Mouse (Mus musculus) spleen, postnatal 10 days (tissue): ENCODE data around the gene Gria1.
A peak's percentile ranks its signal among the peaks of the same experiment; 100 is the strongest.

Experiments used
- DNase-seq, 2 experiments: peaks; one replicate each; pipeline ENCODE4 v3.0.0; 2021 to 2022; ENCODE audit warnings: low spot score in 2 of 2

Gene Gria1

DNA sequence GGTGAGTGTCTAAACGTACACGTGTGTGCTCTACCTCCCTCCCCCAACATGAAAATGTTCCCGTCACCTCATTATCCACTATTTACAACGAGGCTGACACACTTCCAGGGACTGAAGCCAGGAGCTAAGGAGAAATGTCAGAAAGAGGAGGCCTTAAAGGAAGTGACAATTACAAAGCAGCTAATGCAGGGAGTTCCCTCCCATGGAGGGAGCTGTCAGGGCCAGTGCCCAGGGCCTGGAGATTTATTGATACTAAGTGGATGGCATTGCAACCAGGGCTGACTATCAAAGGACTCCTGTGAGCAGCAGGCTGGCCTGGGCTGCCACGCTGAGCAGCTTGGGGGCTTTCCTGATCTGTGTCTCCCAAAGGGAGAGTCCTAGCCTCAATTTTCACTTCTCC, 163.0 kb downstream of the Gria1 start:
- no peak for DNase-seq

DNA sequence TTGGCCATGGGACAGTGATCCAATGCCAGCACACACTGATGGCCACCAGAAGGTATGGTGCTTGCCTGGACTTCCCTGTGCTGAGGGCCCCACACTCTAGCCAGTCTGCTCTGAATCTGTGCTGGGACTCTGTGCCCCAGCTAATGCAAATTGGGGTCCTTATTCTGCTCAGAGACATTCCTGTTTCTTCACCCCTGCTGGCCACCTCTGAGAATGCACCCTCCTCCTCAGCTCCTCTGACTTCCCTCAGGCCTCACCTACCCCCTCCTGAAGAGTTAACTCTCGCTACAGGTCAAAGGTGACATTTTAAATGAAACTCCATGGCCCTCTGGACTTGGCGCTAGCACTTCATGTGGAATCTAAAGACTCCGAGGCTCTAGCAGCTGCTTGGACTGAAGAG, 165.4 kb downstream of the Gria1 start:
- DNase-seq, result peak in 1 of 2 experiments; percentile 15

- no peak for DNase-seq
Measured at GRCm38 (mm10) chr11:57184216-57184615, 173.0 kb downstream of the Gria1 start.

GRCm38 (mm10) chr11:57185110-57185509, 173.9 kb downstream of the Gria1 start:
- no peak for DNase-seq

GRCm38 (mm10) chr11:57189391-57189790, 178.2 kb downstream of the Gria1 start:
- DNase-seq, result no peak

DNA sequence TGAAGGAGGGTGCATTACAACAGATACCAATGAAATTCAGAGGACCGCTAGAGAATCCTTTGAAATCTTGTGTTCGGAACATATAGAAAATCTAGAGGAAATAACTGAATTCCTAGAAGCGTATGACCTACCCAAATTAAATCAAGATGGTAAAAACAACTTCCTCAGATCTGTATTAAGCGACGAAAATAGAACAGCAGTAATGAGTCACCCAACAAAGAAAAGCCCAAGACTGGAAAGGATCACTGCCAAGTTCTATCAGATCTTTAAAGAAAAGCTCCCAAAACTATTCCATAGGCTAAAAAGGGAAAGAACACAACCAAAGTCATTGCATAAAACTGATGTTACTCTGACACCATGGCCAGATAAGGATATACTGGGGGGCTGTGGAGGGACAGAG, 183.6 kb downstream of the Gria1 start:
- no peak for DNase-seq

- DNase-seq, result no peak
Measured at GRCm38 (mm10) chr11:57201245-57201976, 190.2 kb downstream of the Gria1 start.

DNA sequence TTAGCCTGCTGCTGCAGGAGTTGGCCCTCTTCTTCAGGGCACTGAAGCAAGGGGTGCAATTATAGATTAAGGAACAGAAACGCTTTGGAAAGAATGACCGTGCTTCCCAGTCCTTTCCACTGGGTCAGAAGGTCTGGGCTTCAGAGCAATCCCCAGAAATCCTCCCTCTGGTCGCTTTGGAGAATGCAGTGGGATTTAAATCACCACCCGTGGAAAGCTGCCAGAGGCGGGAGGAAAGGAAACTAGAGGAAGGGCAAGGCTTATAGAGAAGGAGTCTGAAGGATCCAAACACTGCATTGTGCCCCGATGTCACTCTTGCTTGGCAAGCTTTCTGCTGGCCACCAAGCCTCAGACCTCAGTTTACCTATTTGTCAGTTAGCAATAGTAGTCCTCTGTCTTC, 193.2 kb downstream of the Gria1 start:
- DNase-seq, result peak in 1 of 2 experiments; percentile 13

DNA sequence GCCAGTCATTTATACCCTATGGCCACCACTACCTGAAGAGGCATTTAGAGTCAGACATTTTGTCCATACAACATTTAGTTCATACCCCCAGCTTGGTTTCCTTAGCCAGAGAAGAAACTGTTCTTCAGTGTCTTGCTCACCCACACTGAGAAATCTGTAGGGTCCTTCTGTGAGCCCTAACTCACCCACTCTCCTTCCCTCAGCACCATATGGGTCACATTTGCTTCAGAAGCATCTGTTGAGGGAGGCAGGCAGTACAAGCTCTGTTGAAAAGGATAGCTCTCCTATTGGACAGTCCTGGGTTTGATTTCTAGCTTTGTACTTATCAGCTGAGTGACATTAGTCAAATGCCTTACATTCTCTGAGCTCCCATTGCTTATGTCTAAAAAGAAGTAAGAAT, 196.1 kb downstream of the Gria1 start:
- no peak for DNase-seq

- no peak for DNase-seq
Measured at GRCm38 (mm10) chr11:57214079-57214478, 202.9 kb downstream of the Gria1 start.

GRCm38 (mm10) chr11:57214583-57214982, 203.4 kb downstream of the Gria1 start:
- no peak for DNase-seq

GRCm38 (mm10) chr11:57222797-57223569, 211.8 kb downstream of the Gria1 start:
- DNase-seq, result no peak

DNA sequence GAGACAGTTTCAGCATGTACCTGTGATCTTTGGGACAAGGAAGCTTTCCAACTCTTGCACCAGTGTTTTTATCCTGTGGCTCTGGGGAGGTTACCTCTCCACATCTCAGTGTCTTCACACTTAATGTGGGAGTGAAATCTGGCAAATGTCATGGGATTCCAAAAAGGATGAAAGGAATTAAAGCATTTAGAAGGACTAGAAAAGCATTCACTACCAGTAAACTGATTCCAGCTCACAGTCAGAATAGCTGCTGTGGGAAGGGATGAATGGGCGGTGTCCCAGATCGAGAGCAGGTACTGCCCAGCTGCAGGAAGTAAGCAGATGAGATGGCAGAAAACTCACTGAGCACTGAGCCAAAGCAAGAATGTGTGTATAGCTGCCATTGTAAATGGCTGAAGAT, 224.3 kb downstream of the Gria1 start:
- DNase-seq, result no peak

DNA sequence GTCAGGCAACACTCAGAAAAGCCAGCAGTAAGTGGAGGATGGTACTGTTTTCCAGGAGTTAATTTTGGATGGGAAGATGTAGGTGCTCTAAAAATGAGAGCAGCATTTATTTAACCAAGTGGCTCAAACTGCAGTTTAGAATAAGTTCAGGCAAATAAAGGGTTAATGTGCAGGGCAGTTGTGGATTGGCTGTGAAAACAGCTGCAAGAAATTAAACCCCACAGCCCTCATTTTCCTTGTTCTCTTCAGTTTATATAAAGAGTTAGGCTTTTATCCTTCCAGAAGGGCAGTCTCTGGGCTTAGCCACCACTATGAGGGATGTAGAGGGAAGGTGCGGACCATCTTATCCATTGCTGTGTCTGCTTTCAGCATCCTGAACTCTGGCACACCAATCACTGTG, 225.2 kb downstream of the Gria1 start:
- DNase-seq, result no peak

GRCm38 (mm10) chr11:57239758-57240157, 228.6 kb downstream of the Gria1 start:
- no peak for DNase-seq

- DNase-seq, result no peak
Measured at GRCm38 (mm10) chr11:57243835-57244234, 232.6 kb downstream of the Gria1 start.

- no peak for DNase-seq
Measured at GRCm38 (mm10) chr11:57244543-57244942, 233.4 kb downstream of the Gria1 start.

DNA sequence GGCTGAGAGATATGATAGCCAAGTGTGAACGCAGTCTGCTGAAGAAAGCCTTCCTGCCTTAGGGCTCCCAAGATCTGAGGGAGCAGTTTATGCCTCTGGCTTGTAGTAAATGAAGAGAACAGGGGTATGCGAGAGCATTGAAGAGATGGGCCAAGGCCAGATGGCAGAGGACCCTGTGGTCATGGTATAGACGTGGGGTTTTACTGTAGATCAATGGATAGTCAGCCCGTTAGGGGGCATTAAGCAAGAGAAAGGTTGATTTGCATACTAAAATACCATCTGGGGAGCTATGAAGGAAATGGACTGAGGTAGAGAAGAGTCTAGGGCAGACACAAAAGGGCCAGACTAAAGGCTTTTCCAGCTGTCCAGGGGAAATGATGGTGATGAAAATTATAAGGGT, 237.7 kb downstream of the Gria1 start:
- no peak for DNase-seq

- DNase-seq, result no peak
Measured at GRCm38 (mm10) chr11:57250129-57250528, 238.9 kb downstream of the Gria1 start.

DNA sequence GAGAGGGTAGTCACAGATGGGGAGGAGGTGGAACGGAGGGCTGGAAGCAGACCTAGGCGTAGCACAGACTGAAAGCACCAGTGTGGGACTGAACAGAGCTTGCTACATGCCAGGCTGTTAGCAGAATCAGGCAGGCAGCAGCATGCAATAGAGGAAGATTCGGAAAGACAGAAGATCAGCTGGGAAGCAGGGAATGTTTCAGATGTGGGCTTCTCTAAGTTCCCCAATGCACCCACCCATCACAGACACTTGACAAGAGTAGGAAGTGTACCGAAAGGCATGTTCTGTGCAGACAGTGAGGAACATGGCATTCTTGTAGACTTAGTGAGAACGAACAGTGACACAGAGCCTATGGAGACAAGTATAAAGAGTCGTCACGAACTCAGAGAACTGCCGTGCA, 260.5 kb downstream of the Gria1 start:
- no peak for DNase-seq

GRCm38 (mm10) chr11:57274687-57275086, 263.5 kb downstream of the Gria1 start:
- DNase-seq, result no peak

DNA sequence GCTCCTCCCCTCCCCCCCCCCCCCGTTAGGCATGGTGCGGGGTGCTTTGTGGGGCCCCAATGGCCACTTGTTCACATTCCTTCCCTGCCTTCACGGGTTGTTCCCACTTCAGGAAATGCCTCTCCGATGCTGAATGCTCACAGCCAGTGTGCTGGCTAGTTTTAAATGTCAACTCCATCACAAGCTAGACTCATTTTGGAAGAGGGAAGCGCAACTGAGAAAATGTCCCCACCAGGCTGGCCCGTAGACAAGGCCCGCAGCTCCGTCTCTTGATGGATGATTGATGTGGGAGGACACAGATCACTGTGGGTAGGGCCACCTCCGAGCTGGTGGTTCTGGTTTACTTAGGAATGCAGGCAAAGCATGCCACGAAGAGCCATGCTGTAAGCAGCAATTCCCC, 266.9 kb downstream of the Gria1 start:
- no peak for DNase-seq

DNA sequence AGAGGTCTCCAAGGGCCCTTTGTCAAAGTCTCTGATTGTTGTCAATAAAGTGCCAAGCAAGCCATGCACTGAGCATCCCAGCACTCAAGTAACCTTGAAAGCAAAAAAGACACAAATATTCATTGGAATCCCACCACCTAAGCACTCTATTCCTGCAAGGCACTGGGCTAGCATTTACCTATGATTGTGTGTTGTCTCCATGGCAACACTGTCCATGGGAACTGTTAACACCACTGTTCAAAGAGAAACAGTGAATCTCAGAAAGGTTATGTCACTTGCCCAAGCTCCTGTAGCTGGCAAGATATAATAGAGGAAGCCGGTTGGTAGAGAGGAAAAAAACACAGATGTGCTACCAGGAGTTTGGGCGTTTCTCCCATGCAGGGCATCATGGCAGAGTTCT, 274.9 kb downstream of the Gria1 start:
- DNase-seq, result no peak
